Mouse (Mus musculus) thymus, adult 2 months (tissue): ENCODE results near the gene Dlgap1.

Experiments
- CTCF ChIP-seq: fragments of 200-500 bp; IDR thresholded peaks from 2 replicates; pipeline ENCODE4 v1.5.1; 2012; ENCODE audit warnings: mild to moderate bottlenecking, control low read depth, low read length, moderate library complexity, borderline replicate concordance; ENCODE audit not compliant: control insufficient read depth, poor library complexity, insufficient read depth; ENCODE audit errors: extremely low read depth
- POLR2A ChIP-seq: fragments of 200-500 bp; IDR thresholded peaks from 2 replicates; pipeline ENCODE4 v1.6.1; 2012; ENCODE audit warnings: mild to moderate bottlenecking, low read length, control low read depth, moderate library complexity; ENCODE audit not compliant: control insufficient read depth, poor library complexity, insufficient read depth; ENCODE audit errors: extremely low read depth

- TF ChIP-seq CTCF (peak; percentile 90; the same call in 1 of the 2 replicates), POLR2A (no peak)
Measured at GRCm38 (mm10) chr17:70683561-70684167, 714.8 kb downstream of the Dlgap1 start.
